Mouse (Mus musculus) adrenal gland, postnatal 0 days (tissue): Measurements from ENCODE around the gene Akap8l. TPM values are rescaled to one million over a fixed set of nuclear protein-coding genes. Genes with fewer than 3 reads are reported as not detected.

Experiments
- microRNA-seq: library from miRNA; unstranded; fragments of <30 nt; microRNA quantifications from one replicate; pipeline ENCODE4, GENCODE M21; 2016; ENCODE audit warnings: borderline replicate concordance; ENCODE audit not compliant: insufficient number of aligned reads
- polyA plus RNA-seq: library from polyadenylated mRNA; unstranded; fragments of >200 nt; fragmentation: Nextera tagmentation; extraction: Ambion mirVana; gene quantifications from 2 replicates; pipeline ENCODE4 v1.2.1, GENCODE M21; 2015

The Akap8l gene
- 55.9 and 87.5 TPM in 2 replicates for polyA plus RNA-seq

DNA sequence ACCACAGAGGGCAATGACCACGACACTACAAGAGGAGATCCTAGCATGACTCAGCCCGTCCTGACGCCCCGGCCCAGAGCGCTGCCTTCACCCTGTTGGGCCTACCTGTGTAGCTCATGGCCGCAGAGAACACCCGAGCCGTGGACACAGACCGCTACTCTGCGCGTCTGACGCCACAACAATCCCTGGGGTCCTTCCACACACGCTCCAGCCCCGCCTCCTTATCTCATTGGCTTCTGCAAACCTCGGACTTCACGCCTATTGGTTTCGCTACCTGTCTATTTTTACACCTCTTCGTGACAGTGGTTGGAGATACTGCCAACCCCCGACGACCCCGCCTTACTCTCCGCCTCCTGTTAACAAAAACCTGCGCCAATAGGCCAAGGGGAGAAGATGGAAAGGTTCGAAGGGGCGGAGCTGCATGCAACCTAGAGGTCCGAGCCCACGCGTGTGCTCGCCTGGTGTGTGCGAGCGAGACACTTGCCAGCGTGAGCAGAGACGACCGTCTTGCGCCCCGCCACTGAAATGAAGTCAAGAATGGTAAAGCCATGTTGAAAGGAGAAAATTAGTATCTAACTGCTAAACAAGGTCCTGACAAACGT, at the start of gene Akap8l:
Gene Akap8l, minus strand, starts transcription at position 226 of the 602 bp plus-strand sequence.

DNA sequence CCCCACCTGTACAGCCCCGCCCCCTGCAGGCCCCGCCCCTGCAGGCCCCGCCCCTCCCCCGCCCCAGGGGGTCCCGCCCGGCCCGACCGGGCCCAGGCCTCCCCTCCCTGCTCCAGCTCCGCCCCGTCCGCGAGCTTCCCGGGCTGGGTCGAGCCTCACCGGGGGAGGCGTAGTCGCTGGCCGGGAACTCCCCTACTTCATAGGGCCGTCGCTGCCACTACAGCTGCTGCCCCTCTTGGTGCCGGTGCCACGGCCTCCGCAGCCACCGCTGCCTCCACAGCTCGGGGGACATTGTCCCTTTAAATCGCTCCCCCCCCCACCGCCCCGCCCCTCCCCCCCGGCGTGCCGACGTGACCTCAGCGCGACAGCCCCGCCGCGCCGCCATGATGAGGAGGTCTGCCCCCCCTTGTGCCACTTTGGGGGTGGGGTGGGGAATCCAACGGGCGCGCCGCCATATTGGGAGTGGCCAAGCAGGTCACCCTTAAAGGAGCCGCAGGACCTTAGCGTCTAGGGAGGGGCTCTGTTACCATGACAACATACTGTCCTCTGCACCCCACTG, 38.8 kb upstream of the Akap8l start, which contains the start of gene Wiz:
Gene Wiz, minus strand, starts transcription at position 339 of the 559 bp plus-strand sequence.

DNA sequence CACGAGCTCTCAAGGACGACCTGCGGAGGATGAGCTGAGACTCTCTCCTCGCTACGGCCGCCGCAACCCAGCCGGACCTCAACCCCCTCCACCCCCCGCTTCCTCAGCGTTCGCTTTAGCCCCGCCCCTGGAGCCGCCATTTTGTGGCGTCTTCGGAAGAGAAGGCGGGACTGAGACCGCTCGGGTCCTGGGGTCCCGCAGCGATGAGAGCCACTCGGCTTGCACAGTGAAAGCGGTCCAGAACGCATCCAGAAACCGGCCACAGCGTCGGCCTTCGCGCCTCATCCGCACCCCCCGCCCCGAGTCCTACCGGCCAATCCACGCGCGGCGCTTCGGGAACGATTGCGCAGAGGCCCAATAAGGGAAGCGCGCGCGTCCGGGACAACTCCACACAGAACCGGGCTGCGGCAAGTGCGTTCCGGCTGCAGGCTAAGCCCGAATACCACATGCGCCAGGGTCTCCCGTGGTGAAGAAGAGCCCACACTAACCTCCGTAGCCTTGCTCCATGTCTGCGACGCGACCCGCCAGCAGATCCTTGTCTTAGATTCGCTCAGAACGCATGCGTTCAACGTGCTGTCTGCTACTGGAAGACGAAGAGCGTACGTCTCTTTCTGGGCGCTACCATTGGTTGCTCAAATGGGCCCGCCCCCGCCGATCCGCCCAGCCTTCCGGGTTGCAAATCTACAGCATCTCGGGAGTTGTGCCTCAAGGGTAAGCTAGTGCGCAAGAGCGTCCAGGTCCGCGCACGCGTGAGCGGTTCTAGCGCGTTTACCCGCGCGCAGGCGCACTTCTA, 29.6 kb downstream of the Akap8l start, which contains the start of gene Akap8:
Gene Akap8, minus strand, starts transcription at position 642 of the 793 bp plus-strand sequence.

DNA sequence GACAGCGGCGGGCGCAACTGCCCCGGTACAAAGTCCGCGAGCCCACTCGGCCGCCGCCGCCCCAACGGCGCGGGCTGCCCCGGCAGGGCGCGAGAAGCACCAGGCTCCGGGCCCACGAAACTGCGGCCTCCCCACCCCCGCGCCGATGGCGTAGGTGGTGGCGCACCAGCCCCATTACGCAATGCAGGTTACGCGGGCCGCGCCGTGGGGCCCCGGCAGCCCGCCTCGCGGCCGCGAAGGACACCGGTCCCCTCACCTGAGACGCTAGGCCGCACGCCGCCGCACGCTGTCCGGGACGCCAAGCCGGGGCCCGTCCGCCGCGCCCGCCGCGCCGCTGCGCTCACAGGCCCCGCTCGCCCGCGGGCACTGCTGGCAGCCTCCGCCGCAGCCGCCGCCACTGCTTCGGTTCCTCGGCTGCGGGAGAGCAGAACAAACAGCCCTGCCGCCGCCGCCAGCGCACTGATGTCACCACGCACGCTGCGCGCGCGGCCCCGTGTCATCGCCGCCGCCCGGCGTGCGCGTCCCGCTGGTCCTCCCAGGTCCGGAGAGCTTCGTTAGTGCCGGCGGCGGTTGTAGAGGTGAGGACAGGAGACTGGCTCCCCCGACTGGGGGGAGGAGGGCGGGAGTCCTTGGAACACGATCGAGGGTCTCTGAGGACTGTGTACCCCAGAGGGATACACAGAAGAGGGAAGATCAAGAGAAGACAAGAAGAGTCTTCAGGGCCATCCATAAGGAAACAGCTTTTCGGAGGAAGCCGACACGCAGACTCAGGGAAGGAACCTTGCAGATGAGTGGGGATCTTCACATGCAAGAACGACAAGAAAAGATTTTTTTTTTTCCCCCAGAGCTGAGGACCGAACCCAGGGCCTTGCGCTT, 65.9 kb downstream of the Akap8l start, which contains the start of gene Brd4:
Gene Brd4, minus strand, starts transcription at position 461 of the 876 bp plus-strand sequence.

Small RNAs within 50 kb of the gene (microRNA-seq; reads per million reads assigned to microRNA genes)
- gene Gm22201 = not detected

Other genes with a start within 250 kb of the Akap8l start
- 2.2 and 2.8 TPM in 2 replicates for gene Notch3, start 183.8 kb downstream of the Akap8l start, polyA plus RNA-seq
- 0.08 and 0.32 TPM in 2 replicates for gene Ephx3, start 161.1 kb downstream of the Akap8l start, polyA plus RNA-seq
- 57.4 and 64.8 TPM in 2 replicates for gene Brd4, start 65.9 kb downstream of the Akap8l start, polyA plus RNA-seq
- gene Akap8, start 29.4 kb downstream of the Akap8l start, polyA plus RNA-seq = 29.2 and 46.3 TPM in 2 replicates
- gene Wiz, start 38.8 kb upstream of the Akap8l start, polyA plus RNA-seq = 15.6 and 16.9 TPM in 2 replicates
- gene Rasal3, start 53.0 kb upstream of the Akap8l start, polyA plus RNA-seq = 0.80 and 0.92 TPM in 2 replicates
- gene Pglyrp2, start 73.6 kb upstream of the Akap8l start, polyA plus RNA-seq = 0.97 and 0.98 TPM in 2 replicates
- 0.41 and 0.47 TPM in 2 replicates for gene Cyp4f39, start 102.1 kb upstream of the Akap8l start, polyA plus RNA-seq
- gene Cyp4f17, start 155.4 kb upstream of the Akap8l start, polyA plus RNA-seq = 7.6 and 8.8 TPM in 2 replicates
- 21.5 and 25.9 TPM in 2 replicates for gene Cyp4f16, start 186.0 kb upstream of the Akap8l start, polyA plus RNA-seq